Mouse (Mus musculus) urinary bladder, adult 2 months (tissue): ENCODE results near the gene Cxcl1. TPM values are rescaled to one million over a fixed set of nuclear protein-coding genes. Genes with fewer than 3 reads are reported as not detected.
"Not testable (repeated sequence)": the region's sequence is repeated elsewhere in the genome, so short reads cannot be mapped to it uniquely, and the experiment has no call there.

Experiments used
- DNase-seq: peaks from one replicate; pipeline ENCODE4 v3.0.0; 2022; ENCODE audit warnings: low spot score
- polyA plus RNA-seq: library from polyadenylated mRNA; depleted of rRNA; stranded (reverse); fragments of >200 nt; gene quantifications from 2 replicates; pipeline ENCODE4 v1.2.3, GENCODE M21; 2012; rRNA removed

The Cxcl1 gene
- polyA plus RNA-seq: 1.1 and 1.4 TPM in 2 replicates

- DNase-seq: peak; percentile 24
Measured at GRCm38 (mm10) chr5:90890519-90891463, at the start of gene Cxcl1. TSS of gene Cxcl1 (plus strand) at chr5:90891241.

- no peak for DNase-seq
Measured at GRCm38 (mm10) chr5:90843891-90844290, 47.1 kb upstream of the Cxcl1 start.

DNA sequence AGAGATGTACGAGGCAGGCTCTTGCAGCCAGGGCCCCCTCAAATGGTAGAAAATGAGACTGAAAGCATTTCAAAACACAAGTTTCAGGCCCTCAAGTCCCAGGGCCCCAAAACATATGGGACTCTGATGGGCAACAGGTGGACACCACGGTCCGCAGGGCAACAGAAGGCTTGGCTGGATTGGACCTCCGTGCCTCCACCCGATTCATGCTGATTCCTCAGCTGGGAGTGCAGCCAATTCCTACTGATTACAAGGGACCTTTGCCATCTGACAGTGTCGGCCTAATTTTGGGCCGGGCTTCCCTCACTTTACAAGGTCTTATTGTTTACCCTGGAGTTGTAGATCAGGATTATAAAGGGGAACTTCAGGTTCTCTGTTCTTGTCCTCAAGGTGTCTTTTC lies 40.9 kb upstream of the Cxcl1 start:
- DNase-seq: not testable (repeated sequence)

- DNase-seq: not testable (repeated sequence)
Measured at GRCm38 (mm10) chr5:90851391-90851790, 39.6 kb upstream of the Cxcl1 start.

- no peak for DNase-seq
Measured at GRCm38 (mm10) chr5:90853206-90853605, 37.8 kb upstream of the Cxcl1 start.

DNA sequence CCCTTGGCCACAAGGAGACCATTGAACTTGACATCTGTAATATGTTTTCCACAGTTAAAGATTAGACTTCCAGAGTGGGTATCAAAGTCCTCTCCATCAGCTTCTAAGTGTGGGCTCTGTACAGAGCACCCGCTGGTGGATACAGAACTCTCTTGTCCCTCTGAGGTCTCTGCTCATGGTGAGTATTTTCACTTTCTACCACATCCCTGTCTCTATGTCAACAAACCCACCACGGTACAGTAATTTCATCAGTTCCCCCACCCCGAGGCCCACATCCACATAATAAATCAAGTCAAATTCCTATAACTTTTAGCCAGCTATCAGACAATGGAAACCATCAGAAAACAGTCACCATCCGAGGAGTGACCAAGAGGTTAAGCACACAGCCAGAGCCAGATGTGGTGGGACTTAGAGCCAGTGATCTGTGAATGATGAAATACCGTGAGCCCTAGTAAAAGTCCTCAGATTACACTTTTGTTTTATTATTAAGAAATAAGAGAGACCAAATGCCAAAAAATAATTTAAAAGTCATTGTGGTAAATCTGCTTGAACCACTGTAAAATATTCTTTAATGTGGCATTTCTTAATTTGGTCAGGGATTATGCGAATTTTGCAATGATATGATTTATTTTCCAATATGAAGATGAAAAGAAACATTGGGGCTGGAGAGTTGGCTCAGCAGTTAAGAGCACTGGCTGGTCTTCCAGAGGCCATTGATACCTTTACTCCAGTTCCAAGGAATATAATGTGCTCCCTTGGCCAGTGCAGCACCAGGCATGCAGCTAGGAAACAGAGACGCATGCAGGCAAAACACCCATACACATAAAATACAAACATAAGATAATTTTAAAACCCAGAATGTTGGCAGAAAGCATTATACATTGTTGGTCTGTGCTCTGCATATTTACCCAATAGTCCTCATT lies 35.5 kb upstream of the Cxcl1 start:
- DNase-seq: no peak

DNA sequence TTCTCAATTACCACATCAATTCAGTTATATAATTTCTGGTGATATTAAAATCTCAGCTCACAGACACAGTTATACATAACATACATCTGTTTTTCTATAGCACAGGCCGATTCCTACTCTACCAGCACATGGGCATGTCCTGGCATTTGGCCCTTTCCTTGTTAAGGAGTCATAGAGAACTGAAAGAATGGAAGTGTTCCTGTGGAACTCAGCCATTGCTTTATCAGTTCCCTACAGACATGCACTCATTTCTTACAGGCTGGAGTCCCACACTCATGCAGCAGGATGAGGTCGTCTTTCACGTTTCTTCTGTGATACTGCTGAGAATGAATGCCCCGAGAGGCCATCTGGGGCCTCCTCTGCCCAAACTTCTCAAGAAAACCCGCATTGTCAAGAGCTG lies 33.6 kb upstream of the Cxcl1 start:
- DNase-seq: no peak

DNA sequence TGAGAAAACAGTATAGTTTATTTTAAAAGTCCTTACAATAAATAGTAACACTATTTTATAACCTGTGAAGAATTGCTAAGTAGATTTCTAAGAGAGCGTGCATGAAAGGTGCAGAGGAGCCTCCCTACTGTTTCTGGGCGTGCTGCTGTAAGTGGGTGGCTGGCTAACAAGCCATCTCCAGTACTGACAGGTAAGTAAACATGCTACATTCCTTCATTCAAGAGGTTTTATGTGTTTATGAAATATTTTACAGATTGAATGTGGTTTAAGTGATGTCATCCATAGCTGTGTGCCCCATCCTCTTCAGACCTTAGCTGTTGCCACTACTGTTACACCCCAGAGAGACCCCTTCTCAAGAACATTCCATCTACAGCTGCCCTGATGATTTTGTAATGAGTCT lies 32.6 kb upstream of the Cxcl1 start:
- DNase-seq: no peak

DNA sequence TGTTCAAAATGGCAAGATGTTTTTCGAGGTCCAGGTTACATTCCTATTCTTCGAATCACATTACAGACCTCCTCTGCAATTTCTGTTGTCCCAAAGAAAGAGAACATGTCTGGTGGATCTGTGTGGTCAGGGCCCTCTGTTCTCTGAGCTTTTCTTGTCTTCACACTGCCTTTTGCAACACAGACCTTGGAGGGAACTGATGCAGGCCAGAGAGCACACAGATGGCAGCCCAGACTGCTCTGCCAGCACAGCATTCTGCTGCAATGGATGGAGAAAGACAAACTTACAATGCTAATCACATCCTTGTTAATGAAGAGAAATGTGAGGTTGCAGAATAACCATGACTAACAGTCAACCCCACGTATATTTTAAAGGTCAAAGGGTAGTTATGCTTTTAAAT lies 32.0 kb upstream of the Cxcl1 start:
- no peak for DNase-seq

GRCm38 (mm10) chr5:90861876-90862375 lies 29.1 kb upstream of the Cxcl1 start:
- DNase-seq: no peak

GRCm38 (mm10) chr5:90866770-90867169 lies 24.3 kb upstream of the Cxcl1 start:
- no peak for DNase-seq

- DNase-seq: no peak
Measured at GRCm38 (mm10) chr5:90872377-90872776, 18.7 kb upstream of the Cxcl1 start.

DNA sequence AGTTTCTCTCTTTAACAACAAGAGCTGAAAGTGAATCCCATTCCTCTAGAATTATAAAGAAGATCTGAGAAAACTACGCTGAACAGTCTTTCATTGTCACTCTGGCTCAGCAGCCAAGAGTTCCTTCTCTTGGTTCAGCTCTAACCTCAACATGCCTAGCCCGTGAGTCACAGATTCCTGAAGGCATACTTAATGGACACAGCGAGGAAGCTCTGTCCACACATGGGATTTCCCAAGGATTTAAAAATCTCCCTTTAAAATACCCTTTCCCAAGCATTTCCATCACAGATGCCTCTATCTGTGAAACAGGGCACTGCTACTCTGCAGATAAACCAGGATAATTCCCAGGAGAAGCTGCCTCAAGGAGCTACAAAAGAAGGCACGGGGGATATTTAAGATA lies 15.0 kb upstream of the Cxcl1 start:
- no peak for DNase-seq

DNA sequence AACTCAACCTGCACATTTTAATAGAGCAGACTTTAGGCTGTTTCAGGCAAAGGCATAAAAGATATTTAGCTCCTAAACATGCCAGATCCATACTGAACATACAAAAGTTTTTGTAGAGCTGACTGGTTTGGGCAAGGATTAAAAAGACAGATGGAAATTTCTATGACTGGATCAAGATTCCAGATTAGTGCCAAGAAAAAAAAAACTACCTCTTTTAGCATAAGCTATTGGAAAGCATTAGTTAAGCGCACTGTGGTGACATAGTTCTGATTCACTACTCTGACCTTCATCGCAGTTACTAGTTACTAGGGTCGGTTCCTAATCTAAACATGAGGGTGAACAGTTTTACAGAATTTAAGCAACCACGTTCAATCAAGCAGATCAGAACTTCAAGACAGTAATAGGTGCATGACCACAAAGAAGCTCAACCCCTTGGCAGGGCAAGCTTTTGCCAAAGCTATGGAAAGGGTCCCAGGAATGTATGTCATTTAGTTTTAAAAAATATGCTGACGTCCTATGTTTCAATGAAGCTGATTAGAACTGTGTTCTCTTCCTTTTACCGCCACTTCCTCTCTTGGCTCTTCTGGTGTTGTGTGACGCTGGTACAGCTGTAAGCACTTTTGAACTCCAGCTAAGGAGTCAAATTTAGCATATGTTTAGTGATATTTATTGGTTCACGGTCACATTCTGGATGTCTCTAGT lies 14.4 kb upstream of the Cxcl1 start:
- no peak for DNase-seq

- no peak for DNase-seq
Measured at GRCm38 (mm10) chr5:90877173-90877512, 13.9 kb upstream of the Cxcl1 start.

DNA sequence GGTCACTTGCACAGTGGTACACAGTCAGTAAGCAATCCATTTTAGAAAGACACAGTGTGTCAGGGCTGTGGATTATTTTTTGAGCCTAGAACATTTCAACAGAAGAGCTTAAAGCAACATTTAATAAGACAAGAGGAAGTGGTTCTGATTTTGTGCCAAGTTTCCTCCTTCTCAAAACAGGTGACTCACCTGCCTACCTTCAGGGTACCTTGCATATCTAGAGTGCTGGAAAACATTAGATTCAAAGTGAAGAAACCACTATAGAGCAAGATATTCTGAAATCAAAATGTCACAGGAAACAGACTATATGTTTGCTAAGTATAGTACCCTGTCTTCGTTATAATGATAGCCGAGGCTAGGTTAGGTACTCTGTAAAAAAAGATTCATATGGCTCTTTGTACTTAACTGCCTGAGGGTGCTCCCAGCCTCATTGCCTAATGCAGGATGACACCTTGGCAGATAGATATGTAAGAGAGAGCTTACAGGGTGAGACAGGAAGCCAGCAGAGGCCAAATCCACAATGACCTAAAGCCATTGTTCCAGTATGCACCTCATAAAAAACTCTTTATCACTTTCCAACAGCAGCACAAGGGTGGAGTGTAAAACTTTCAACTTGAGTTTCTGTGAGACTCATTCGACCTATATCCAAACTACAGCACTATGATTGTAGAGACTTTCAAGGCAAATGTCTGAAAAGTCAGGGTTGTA lies 11.6 kb upstream of the Cxcl1 start:
- DNase-seq: no peak

GRCm38 (mm10) chr5:90880335-90880850 lies 10.6 kb upstream of the Cxcl1 start:
- no peak for DNase-seq

DNA sequence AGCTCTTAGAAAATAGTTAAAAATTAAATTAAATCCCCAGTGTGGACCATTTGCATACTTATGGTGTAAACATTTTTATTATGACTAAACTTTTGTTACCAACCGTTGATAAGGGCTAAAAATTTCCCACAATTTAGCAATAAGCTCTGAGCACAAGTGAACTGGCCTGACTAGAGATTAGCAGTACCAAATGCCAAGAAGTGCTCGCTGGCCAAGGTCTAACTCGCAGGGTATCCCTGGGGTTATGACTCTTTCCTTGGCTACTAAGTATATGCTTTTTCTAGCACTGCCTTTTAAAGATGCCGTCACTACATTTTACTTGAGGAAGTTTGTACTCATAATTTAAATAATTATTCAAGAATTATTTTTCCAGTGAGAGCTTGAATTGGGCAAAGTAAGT lies 10.0 kb upstream of the Cxcl1 start:
- DNase-seq: no peak

DNA sequence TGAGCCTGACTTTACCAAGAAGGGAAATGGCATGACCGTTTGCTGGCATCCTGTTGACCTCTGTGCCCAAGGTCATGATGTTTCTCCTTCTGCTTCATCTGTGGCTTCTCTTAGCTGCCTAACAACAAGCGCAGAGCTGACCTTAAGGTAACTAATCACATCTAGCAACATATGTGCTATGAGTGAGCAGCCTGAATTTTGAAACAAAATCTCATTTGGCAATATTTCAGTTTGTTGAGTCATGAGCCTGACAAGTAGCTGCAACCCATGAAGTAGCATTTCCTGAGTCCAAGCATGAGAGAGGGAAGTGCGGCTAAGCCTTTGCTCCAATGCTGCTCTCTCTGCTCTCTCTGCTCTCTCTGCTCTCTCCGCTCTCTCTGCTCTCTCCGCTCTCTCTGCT lies 9.4 kb upstream of the Cxcl1 start:
- DNase-seq: no peak

- DNase-seq: no peak
Measured at GRCm38 (mm10) chr5:90882146-90882545, 8.9 kb upstream of the Cxcl1 start.
